Mouse (Mus musculus): ENCODE measurements around the gene Clmp.

DNA sequence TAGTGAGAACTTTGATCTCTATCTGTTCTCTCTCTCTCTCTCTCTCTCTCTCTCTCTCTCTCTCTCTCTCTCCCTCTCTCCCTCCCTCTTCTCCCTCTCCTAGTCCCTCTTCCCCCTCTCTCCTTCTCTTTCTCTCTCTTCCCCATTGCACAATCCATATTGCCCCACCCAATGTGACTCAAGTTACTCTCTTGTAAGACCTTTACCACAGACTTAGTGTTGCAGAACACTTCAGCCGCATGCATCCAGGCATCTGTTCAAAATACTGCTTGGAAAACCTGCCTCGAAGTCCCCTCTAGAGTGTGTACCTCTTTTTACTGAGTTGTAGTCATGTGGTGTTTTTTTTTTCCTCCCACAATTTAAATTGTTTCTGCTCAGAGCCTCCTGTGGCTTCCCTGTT lies 44.4 kb upstream of the Clmp start:
- no peak for TF ChIP-seq POLR2A (IDR thresholded peaks at IDR 0.05; ENCODE audit: low read depth, low read length)
- TF ChIP-seq CTCF (IDR thresholded peaks at IDR 0.05; ENCODE audit: extremely low read depth, insufficient read depth, insufficient read length, insufficient replicate concordance) = no peak
